Mouse (Mus musculus) NIH3T3 (cell line): ENCODE results near the gene Tyw3.
"Not testable (repeated sequence)": the region's sequence is repeated elsewhere in the genome, so short reads cannot be mapped to it uniquely, and the experiment has no call there.

Source experiments
- DNase-seq: peaks from one replicate; pipeline ENCODE4 v3.0.0-alpha.2; 2012; ENCODE audit warnings: low read depth

Gene Tyw3

DNA sequence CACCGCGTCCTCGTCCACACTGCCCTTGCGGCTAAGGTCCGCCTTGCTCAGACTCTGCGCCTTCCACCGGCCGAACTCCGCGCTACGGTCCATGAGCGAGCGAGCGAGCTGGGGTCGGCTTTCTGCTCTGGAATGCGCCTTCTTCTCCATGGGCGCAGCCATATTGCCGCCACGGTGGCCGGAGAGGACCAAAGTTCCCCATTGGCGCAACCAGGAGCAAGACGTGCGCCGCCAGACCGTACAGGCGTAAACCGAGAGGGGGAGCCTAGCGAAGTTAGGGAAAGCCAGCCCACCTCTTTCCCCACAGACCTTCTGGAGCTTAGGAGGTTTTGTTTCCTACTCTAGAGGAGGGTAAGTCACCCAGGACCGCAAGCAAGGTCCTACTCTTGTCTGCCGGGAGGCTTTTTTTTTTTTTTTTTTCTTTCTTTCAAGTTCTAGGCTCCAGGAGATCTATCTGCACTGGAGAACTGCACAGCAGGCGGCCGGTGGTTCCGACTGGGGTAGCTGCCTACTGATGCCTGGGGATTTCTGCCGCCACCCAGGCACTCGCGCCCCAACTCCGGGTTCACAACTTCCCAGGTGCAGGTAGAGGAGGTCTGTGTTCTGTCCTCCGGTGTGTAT is at the start of gene Tyw3:
TSS of gene Tyw3 (minus strand) at position 171 of the 621 bp plus-strand sequence.
- peak; percentile 97 for DNase-seq

DNA sequence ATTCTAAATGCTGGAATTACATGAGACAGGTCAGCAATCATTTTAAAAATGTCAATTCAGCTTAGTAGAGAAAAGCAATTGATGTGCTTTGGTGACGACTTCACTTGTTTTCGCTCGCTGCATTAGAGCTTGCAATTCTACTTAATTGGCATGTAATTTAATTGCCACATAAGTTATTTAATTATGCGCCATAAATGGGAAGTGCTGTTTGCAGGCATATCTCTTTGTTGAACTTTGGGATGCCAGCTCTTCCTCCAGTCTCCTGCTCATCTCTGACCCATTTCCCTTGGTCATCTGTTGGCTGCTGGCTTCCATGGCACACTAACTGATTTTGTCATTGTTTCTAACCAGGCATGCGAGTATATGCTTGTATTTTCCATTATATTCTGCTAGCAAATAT is 36.2 kb upstream of the Tyw3 start:
- DNase-seq = no peak

DNA sequence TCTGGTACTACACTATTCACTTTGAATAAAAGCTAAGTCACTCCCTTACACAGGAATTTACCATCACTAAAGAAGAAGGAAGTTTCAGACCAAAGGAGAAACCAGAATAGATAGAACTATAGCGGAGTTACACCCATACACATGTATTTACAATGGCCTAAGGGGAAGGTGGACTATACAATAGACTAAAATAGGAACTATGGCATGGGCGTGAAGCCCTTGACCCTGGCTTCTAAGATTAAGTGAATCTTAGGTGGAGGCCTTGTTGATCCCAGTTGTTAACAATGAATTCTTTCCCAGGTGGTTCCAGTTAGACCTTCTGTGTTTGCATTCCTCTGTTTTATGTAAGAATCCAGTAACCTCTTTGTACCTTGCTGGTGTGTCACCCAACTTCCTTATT is 34.4 kb upstream of the Tyw3 start:
- DNase-seq = not testable (repeated sequence)

DNA sequence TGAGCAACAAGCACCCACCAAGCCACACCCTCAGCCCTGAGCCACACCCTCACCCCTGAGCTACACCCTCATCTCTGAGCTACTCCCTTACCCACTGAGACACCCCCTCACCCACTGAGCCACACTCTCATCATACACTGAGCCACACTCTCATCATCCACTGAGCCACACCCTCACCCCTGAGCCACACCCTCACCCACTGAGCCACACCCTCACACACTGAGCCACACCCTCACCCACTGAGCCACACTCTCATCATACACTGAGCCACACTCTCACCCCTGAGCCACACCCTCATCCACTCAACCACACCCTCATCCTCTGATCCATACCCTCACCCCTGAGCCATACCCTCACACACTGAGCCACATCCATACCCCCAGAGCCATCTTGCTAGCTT is 31.4 kb upstream of the Tyw3 start:
- DNase-seq = no peak

DNA sequence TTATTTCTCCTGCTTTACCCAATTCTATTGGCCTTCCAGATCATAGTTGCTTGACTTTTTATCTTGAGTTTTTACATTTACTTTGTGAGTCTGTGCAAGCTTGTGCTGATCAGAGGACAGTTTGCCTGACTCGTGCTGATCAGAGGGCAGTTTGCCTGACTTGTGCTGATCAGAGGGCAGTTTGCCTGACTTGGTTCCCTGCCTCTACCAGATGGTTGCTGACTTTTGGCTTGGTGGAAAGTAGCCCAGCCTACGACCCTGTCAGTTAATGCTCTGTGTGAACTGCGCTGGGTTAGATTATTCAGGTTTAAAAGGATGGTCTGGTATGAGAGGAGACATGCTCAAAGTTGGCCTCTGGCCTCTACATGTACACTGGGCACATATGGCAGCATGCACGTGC is 19.2 kb upstream of the Tyw3 start:
- no peak for DNase-seq

- DNase-seq = no peak
Observed at GRCm38 (mm10) chr3:154615304-154615703, 18.4 kb upstream of the Tyw3 start.

- DNase-seq = no peak
Observed at GRCm38 (mm10) chr3:154614771-154615170, 17.9 kb upstream of the Tyw3 start.

DNA sequence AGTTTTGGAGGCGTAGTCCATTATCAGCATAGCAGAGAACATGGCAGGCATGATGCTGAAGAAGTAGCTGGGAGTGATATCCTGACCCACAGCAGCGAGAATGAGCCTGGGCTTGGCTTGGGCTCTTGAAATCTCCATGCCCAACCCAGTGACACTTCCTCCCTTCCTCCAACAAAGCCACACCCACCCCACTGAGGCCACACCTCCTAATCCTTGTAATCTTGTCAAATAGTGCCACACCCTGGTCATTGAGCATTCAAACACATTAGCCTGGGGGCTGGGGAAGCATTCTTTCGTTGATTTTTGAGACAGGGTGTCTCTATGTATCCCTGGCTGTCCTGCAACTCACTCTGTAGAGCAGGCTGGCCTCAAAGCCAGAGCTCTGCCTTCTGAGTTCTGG is 15.0 kb upstream of the Tyw3 start:
- DNase-seq = no peak

DNA sequence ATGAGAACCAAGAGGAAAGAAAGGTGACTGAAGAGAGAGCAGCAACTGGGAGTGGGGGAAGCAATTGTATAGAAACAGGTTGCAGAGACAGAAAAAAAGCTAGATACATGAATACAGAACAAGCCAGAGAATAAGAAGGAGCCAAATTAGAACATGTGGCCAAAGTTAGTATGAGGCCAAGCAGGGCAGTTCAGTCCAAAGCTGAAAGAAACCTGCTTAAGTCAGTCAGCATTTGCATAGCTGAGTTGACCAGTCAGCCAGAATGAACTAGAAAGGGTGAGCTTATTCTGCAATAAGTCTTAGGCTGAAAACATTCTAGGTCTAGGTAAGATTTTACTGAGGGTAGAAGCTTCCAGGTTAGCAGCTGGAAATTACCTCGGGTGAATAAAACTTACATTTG is 11.0 kb upstream of the Tyw3 start:
- no peak for DNase-seq

- no peak for DNase-seq
Observed at GRCm38 (mm10) chr3:154604871-154605270, 8.0 kb upstream of the Tyw3 start.

GRCm38 (mm10) chr3:154602141-154602540 is 5.2 kb upstream of the Tyw3 start:
- DNase-seq = no peak

- DNase-seq = peak; percentile 14
Observed at GRCm38 (mm10) chr3:154597561-154597960, 657 bp upstream of the Tyw3 start.

DNA sequence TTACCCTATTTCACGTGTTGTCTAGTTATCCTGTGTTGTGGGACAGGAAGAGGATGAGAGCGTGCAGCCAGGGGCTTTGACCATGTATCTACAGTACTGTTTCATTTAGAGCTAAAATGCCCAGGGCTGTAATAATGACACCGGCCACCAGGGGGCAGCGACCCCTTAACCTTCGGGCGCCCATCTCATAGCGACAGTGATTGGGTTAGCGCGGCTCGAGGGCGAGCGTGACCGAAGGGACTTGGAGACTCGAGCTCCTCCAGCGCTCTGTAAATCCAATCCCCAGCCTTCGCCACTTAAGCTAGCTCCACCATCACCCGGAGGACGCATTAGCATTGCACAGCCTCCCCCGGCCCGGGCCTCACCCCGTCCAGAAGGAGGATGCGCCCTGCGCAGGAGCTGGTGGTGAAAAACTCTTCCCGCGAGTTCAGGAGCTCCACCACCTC is 393 bp downstream of the Tyw3 start, which contains the start of gene Cryz:
TSS of gene Cryz (plus strand) at position 224 of the 446 bp plus-strand sequence.
- peak; percentile 95 for DNase-seq

- DNase-seq = no peak
Observed at GRCm38 (mm10) chr3:154594156-154594555, 2.7 kb downstream of the Tyw3 start.

- no peak for DNase-seq
Observed at GRCm38 (mm10) chr3:154593596-154593995, 3.3 kb downstream of the Tyw3 start.

DNA sequence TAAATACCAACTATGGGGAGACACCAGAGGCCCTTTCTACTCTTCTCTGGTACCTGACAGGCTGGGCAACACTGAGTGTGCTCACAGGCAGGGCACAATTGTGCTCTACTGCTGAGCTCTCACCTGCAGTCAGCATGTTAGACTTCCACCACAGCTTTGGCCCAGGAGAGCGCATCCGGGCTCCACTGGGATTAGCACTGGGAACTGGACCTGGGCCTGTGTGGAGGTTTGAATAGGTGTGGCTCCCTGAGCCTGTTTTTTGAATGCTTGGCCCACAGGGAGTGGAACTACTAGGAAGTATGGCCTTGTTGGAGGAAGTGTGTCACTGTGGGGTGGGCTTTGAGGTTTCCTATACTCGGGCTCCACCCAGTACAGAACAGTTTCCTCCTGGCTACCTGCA is 5.3 kb downstream of the Tyw3 start:
- no peak for DNase-seq

DNA sequence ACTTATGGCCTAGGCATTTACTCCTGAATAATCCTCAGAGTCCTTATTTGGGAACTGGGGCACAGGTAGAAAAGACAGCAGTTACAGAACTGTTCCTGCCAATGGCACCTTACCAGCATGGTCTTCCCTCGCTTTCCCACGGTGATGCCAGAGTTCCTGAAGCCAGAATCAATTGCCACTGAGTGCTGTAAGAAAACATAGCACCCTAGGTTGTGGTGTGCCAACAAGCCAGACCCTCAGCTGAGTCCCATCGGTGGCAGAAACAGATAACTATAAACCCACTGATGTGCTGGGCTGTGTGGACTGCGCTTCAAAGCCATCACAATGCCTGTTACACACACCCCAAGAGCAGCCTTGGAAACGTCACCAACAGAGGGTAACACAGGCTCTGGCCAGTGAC is 5.9 kb downstream of the Tyw3 start:
- no peak for DNase-seq

DNA sequence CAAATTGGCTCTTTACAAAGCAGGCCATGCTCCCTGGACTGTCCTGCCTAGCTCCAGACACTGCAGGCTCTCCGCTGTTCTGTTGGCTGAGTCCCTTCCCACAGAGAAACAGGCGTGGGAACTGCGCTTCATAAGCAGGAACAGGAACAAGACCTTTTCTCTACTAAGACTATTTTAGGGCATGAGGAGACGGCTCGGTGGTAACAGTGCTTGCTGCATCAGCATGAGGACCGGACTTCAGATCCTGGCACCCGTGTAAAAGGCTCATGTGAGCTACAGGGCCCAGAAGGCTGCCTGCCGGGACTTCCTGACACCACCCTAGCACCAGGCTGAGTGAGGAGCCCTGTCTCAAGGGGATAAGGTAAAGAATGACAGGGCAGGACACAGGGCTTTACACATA is 12.6 kb downstream of the Tyw3 start:
- DNase-seq = no peak

DNA sequence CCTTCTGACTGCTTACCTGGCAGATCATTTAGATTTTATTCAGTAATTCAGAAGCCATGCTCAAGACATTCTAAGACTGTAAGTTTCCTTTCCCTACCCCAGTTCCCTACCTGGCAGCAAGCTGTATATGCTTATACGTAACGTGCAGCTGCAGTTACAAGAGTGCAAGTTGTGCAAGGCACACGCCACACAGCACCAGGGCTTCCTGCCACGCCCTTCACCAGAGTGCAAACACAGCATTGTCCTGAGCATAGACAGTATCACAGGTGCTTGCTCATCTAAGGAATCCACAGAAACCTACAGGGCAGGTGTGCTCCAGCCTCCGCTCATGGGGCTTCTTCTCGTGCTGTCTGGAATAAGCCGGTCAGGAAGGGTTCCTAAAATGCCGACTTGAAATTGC is 19.0 kb downstream of the Tyw3 start:
- DNase-seq = no peak

DNA sequence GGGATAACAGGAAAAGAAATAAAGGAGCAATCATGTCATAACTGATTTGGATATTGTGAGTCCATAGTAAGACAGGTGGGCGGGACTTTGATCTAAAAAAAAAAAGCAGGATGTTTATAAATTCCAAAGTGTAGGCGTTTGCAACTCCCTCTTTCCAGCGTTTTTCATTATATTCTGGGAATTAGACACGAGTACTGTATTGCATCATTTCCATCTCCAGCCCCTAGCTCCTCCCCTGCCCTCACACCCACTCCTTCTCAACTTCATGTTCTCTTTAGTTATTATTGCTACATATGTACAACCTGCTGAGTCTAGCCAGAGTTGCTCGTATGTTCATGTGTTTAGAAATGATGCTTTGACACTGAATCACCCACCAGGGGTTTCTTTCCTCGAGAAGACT is 23.2 kb downstream of the Tyw3 start:
- peak; percentile 75 for DNase-seq

- peak; percentile 92 for DNase-seq
Observed at GRCm38 (mm10) chr3:154572341-154572972, 24.4 kb downstream of the Tyw3 start.

- DNase-seq = peak; percentile 63
Observed at GRCm38 (mm10) chr3:154570786-154571185, 26.1 kb downstream of the Tyw3 start.

- no peak for DNase-seq
Observed at GRCm38 (mm10) chr3:154570029-154570575, 26.8 kb downstream of the Tyw3 start.

GRCm38 (mm10) chr3:154565437-154565836 is 31.5 kb downstream of the Tyw3 start:
- DNase-seq = no peak
